Mouse (Mus musculus) left cerebral cortex, postnatal 4 days (tissue): ENCODE measurements around the gene Slc35e3. TPM values are rescaled to one million over a fixed set of nuclear protein-coding genes. Genes with fewer than 3 reads are reported as not detected.
"Not testable (repeated sequence)": the region's sequence is repeated elsewhere in the genome, so short reads cannot be mapped to it uniquely, and the experiment has no call there.

Experiments used
- DNase-seq: peaks from one replicate; pipeline ENCODE4 v3.0.0-alpha.2; 2022
- intact Hi-C: fragments of 180-260 bp; cut with DNase I; formaldehyde crosslinking; loops from one replicate; pipeline ENCODE4 v1.15.1; 2025
- total RNA-seq, 2 experiments: library from RNA; stranded (reverse); gene quantifications; 2 replicates each; pipeline ENCODE4 v1.2.3; 2021

Slc35e3 gene
- total RNA-seq, 2 experiments from 2014 or later: 36.9 to 37.6 TPM

- no peak for DNase-seq
Observed at GRCm38 (mm10) chr10:117763588-117764190, 17.5 kb upstream of the Slc35e3 start.

GRCm38 (mm10) chr10:117762966-117763365, 16.8 kb upstream of the Slc35e3 start:
- intact Hi-C loops: no loop called here
- no peak for DNase-seq

More at GRCm38 (mm10) chr10:117763588-117764190, 17.5 kb upstream of the Slc35e3 start:
- intact Hi-C loops: no loop called here

DNA sequence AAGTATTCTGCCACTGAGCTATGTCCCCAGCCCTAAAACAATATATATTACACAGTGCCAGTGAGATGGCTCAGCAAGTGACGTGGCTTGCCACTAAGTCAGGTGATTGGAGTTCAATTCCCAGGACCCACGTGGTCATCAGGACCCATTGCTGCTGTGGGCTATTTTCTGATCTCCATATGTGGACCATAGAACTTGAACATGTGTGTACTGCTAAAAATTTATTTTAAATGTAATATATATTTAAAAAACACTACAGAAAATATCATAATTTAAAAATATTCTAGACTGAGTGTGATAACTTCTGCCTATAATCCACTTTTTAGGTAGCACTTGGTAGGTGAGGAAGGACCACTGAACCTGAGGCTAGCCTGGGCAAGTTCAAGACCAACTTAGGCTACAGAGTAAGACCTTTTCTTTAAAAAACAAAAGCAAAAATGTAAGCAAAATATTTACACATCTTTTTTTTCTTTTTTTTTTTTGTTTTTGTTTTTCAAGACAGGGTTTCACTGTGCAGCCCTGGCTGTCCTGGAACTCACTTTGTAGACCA, 16.2 kb upstream of the Slc35e3 start:
- DNase-seq: no peak
- intact Hi-C loops: no loop called here

- no peak for DNase-seq
- intact Hi-C loops: no loop called here
Observed at GRCm38 (mm10) chr10:117761551-117761950, 15.4 kb upstream of the Slc35e3 start.

DNA sequence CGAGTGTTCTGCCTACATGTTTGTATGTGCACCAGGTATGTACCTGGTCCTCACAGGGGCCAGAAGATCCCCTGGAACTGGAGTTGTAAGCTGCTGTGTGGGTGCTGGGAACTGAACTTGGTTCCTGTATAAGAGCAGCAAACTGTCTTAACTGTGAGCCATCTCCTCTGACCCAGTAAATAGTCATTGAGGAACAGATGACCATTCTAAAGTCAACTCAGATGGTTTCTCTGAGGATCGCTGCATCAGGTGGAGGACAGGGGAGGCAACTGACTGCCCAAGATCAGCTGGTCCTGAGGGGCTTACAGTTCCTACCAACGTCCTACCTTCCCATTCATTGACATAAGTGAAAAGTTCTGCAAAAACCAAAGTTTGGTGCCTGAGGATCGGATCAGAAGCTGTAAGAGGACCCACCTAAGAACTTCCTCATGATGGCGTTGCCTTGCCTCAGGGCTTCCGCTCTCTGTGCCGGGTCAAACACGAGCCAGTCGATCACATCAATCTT, 14.7 kb upstream of the Slc35e3 start:
- no peak for DNase-seq

GRCm38 (mm10) chr10:117759844-117760630, 13.9 kb upstream of the Slc35e3 start:
- DNase-seq: no peak

More for the DNA sequence above, 14.7 kb upstream of the Slc35e3 start:
- intact Hi-C loops: no loop called here

DNA sequence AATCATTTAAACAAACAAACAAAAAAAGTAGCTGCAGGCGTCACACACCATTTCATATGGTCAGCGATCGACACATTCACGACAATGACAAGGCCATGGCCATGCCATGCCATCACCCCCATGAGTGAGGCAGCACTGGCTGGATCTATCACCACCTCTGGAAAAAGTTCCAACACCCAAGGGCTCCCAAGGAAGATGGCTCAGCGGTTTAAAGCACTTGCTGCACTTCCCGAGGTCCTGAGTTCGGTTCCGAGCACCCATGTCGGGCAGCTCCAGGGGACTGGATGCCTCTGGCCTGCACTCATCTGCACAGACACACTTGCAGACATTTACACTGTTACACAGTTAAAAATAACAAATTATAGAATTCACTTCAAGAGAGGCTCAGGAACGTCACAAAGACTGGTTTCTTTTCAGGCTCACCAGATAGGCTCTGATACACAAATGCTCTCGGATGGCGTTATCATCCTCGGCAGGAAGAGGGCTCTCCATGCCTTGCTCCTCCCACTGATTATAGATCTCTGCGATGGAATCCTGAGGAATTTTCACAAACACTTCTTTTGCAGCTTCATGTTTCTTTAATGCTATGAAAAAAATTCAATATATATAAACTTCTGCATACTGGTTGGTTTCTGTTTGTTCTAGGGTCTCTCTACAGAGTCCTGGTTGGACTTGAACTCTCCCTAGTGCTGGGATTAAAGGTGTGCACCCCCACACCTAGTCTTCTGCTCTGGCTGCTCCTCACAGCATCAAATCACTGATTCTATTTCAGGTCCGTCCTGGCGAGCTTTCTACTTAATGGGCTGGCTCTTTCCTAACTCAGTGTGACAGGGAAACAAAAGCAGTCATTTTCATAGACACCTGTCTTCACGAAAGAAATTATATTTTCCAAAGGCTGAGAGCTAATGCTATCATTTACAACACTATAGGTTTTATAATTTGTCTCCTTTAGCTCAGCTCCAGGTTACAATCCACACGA, 12.9 kb upstream of the Slc35e3 start:
- intact Hi-C loops: no loop called here
- no peak for DNase-seq

More at GRCm38 (mm10) chr10:117759844-117760630, 13.9 kb upstream of the Slc35e3 start:
- intact Hi-C loops: no loop called here

DNA sequence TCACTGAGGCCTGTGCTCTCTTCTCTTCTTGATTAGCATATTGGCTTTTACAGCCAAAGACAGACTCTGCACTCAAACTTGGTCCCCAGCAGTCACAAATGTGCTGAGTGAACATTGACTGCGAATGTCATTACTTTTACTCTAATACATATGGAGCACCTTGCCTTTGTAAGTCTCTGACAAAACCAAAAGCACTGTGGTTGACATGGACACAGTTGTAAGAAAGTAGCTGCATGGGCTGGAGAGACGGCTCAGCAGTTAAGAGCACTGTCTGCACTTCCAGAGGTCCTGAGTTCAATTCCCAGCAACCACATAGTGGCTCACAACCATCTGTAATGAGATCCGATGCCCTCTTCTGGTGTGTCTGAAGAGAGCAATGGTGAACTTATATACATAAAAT, 12.2 kb upstream of the Slc35e3 start:
- intact Hi-C loops, DNase-seq: not testable (repeated sequence)

GRCm38 (mm10) chr10:117757796-117758342, 11.7 kb upstream of the Slc35e3 start:
- DNase-seq: no peak
- intact Hi-C loops: no loop called here

DNA sequence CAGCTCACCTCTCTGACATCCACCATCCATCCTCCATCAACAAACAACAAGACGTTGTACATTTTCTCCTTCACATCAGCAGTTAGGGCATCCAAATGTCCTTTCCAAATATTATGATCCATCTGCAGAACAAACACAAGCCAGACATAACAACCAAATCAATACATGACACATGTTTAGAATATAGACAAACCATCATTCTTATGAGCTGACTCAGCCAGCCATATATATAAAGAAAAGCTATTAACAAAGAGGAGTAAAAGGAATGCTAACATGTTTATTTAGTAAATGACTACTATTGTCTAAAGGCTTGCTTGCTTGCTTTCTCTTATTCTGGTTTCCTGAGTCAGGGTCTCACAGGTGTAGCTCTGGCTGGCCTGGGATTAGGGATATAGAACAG, 11.1 kb upstream of the Slc35e3 start:
- no peak for DNase-seq
- intact Hi-C loops: no loop called here

GRCm38 (mm10) chr10:117756784-117757183, 10.6 kb upstream of the Slc35e3 start:
- intact Hi-C loops: no loop called here
- DNase-seq: no peak

- intact Hi-C loops: no loop called here
- no peak for DNase-seq
Observed at GRCm38 (mm10) chr10:117755799-117756467, 9.8 kb upstream of the Slc35e3 start.

GRCm38 (mm10) chr10:117755086-117755798, 9.1 kb upstream of the Slc35e3 start:
- no peak for DNase-seq
- intact Hi-C loops: no loop called here

- intact Hi-C loops: no loop called here
- DNase-seq: no peak
Observed at GRCm38 (mm10) chr10:117754609-117754940, 8.4 kb upstream of the Slc35e3 start.

DNA sequence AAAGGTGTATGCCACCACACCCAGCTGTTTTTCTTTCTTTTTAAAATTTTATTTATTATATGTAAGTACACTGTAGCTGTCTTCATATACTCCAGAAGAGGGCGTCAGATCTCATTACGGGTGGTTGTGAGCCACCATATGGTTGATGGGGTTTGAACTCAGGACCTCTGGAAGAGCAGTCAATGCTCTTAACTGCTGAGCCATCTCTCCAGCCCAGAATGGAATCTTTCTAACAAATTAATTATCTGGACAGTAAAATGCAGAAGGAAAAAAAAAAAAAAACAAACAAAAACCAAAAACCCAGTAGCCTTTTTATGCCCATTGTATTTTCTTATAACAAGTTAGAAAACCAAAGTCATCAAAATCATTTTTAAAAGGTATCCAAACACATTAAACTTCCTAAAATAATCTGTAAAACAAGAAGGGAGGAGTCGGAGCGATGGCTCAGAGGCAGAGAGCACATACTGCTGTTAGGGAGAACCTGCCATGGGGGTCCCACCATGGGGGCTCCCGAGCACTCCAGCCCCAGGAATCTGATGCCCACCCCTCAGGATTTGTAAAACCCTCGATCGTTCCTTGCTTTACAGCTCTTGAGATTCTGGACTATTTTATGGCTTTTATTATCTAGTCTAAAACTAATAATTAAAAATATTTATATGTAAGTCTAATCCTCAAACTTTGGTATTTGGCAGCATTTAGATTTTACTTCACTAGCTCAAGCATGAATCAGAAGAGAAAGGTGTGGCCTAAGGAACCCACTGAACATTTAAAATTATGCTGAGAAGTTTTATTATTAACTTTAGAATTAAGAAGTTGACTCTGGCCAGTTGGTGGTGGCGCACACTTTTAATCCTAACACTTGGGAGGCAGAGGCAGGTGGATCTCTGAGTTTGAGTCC, 7.8 kb upstream of the Slc35e3 start:
- intact Hi-C loops: no loop called here
- DNase-seq: no peak

DNA sequence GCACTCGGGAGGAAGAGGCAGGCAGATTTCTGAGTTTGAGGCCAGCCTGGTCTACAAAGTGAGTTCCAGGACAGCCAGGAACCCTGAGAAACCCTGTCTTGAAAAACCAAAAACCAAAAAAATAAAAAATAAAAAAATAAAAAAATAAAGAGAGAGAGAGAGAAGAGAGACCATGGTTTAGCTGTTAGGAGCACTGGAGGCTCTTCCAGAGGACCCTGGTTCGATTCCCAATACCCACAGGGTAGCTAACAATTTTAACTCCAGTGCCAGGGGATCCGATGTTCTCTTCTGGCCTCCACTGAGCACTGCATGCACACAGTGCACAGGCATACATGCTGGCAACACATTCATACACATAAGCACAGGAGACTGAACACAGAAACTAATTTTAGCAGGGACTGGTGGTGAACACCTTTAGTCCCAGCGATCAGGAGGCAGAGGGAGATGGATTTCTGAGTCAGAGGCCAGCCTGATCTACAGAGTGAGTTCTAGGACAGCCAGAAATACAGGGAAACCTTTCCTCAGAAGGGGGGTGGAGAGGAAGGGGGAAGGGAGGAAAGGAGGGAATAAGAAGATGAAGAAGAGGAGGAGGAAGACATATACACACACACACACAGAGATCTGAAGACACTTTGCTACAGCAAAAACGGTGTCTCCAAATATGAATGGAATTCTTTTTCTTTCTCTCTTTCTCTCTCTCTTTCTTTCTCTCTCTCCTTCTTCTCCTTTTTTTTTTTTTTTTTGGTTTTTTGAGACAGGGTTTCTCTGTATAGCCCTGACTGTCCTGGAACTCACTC, 6.9 kb upstream of the Slc35e3 start:
- intact Hi-C loops: no loop called here
- DNase-seq: no peak

DNA sequence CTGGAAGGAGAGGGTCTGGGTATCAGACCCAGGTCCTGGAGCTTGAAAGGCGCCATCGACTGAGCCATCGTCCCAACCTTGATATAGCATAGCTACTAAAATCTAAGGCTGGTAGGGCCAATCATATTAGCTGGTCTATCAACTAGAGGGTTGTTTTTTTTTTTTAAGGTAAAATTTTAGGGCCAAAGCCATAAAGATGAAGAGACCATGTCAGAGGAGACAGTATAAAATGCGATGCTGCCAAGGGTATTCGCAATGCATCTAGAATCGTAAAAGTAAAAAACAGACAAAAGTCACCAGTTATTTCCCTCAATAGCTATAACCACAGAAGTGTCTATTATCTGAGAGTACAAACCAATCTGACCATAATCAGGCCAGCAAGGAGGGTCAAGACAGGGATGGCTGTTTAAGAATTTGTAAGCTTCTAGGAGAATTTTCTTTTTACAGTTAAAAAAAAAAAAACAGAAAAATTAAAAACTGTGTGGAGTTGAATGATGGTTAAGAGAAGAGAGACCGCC, 6.2 kb upstream of the Slc35e3 start:
- DNase-seq: no peak
- intact Hi-C loops: no loop called here
